Mouse (Mus musculus) urinary bladder, adult 2 months (tissue): ENCODE results near the gene Pdk1. TPM values are rescaled to one million over a fixed set of nuclear protein-coding genes. Genes with fewer than 3 reads are reported as not detected.
A peak's percentile ranks its signal among the peaks of the same experiment; 100 is the strongest.
"Not testable (repeated sequence)": the region's sequence is repeated elsewhere in the genome, so short reads cannot be mapped to it uniquely, and the experiment has no call there.

Source experiments
- DNase-seq: peaks from one replicate; pipeline ENCODE4 v3.0.0; 2022; ENCODE audit warnings: low spot score
- polyA plus RNA-seq: library from polyadenylated mRNA; depleted of rRNA; stranded (reverse); fragments of >200 nt; gene quantifications from 2 replicates; pipeline ENCODE4 v1.2.3, GENCODE M21; 2012; rRNA removed

Gene Pdk1
- 26.4 and 28.3 TPM in 2 replicates for polyA plus RNA-seq

- DNase-seq: peak; percentile 97
Measured at GRCm38 (mm10) chr2:71872801-71873443, at the start of gene Pdk1. Gene Pdk1 (plus strand): TSS chr2:71873224.

GRCm38 (mm10) chr2:71824146-71824545, 48.9 kb upstream of the Pdk1 start:
- no peak for DNase-seq

GRCm38 (mm10) chr2:71827711-71828110, 45.3 kb upstream of the Pdk1 start:
- DNase-seq: no peak

DNA sequence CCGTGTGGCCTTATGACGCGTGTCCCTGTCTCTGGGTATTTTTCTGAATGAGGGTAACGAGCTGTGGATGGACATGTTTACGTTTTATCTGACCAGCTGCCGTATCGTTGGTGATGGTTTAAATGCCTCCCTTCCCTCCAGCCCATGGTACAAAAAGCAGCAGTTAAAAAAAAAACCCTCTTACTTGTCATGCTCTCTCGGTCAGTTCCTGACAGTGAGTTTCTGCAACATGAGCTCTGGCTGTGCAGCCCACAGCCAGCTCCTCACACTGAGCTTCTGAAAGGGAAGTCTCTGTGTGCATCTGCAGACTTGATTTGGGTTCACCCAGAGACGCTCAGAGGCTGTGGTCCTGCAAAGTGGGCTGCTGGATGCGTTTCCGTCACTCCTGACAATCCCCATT, 44.1 kb upstream of the Pdk1 start:
- no peak for DNase-seq

GRCm38 (mm10) chr2:71833626-71834025, 39.4 kb upstream of the Pdk1 start:
- no peak for DNase-seq

DNA sequence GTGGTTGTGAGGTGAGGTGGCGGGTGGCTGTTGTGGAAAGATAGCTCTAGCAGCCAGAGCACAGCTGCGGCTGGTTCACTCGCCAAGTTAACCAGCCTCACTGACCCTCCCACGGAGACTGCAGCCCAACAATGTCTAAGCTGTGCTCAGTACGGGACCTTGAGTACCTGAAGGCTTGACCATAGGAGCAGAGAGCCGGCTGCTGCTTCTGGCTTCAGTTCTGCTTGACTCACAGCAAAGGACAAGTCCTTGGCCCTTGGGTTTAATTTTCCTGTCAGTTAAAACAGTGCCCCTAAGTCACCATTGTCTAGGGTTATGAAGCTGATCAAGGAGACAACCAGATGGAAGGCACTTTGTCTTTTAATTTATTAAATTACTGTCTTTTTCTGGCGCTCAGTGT, 38.7 kb upstream of the Pdk1 start:
- DNase-seq: no peak

- no peak for DNase-seq
Measured at GRCm38 (mm10) chr2:71835556-71835955, 37.5 kb upstream of the Pdk1 start.

GRCm38 (mm10) chr2:71836232-71836631, 36.8 kb upstream of the Pdk1 start:
- DNase-seq: no peak

DNA sequence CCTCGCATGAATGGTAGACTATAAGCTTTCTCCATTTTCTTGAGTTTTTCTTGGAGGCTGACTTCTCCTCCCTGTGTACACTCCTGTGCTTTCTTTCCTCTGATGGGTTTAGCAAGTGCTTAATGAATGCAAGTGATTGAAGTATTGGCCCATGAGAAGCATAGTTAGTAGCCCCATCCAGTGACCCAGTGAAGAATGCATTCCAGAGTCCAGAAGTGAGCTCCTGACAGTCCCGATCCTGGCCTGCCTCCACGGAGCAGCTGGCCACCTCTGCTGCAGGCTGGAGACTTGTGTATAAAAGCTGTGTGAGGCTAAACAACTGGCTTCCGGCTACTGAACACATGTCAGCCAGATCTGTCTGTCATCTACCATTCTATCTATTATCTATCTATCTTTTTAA, 35.8 kb upstream of the Pdk1 start:
- DNase-seq: no peak

DNA sequence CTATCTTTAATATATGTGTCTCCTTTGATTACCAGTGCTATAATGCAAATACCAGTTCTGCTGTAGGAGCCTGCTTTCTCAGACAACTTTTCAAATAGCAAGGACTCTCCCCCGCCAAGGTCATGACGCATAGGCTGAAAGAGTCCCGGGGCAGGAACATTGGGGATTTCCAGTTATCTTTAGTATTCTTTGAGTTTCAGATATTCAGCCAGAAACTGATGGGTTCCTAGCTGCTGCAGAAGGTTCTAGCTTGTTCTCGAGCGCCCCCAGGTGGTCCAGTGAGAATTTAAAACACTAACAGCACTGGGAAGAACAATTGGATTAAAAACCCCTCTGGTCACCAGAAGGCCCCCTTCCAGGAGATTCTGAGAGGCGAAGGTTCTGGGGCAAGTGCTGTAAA, 35.2 kb upstream of the Pdk1 start:
- DNase-seq: peak; percentile 37

DNA sequence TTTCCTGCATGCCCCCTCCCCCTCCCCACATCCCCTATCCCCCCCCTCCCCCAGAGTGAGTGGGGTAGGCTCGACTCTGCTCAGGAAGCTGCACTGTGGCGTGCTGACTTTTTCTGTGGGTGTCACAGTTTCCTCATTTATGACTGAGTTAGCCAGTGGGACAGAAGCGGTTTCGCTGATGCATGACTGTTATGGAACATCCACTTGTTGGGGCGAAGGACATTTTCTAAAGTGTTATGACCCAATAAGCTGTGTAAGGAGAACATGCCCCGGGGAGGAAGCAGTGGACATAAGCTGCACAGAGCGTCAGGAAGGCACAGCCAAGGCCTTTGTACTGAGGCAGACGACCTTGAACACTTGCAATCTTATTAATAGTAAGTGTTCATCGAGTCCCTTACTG, 29.7 kb upstream of the Pdk1 start:
- no peak for DNase-seq

- no peak for DNase-seq
Measured at GRCm38 (mm10) chr2:71844906-71845305, 28.1 kb upstream of the Pdk1 start.

DNA sequence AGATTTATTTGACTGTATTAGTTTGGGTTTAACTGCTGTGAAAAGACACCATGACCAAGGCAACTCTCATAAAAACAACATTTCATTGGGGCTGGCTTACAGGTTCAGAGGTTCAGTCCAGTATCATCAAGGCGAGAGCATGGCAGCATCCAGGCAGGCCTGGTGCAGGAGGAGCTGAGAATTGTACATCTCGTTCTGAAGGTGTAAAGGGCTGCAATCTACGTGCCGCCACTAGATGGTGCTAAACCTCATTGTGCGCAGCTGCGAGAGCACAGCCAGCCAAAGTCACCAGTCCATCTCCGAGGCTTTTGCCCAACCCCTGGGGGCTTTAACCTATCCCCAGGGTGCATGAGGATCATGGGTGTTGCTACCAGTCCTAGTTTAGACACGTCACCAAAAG, 20.9 kb upstream of the Pdk1 start:
- not testable (repeated sequence) for DNase-seq

GRCm38 (mm10) chr2:71855076-71855475, 17.9 kb upstream of the Pdk1 start:
- no peak for DNase-seq

- DNase-seq: no peak
Measured at GRCm38 (mm10) chr2:71863531-71864173, 9.4 kb upstream of the Pdk1 start.

DNA sequence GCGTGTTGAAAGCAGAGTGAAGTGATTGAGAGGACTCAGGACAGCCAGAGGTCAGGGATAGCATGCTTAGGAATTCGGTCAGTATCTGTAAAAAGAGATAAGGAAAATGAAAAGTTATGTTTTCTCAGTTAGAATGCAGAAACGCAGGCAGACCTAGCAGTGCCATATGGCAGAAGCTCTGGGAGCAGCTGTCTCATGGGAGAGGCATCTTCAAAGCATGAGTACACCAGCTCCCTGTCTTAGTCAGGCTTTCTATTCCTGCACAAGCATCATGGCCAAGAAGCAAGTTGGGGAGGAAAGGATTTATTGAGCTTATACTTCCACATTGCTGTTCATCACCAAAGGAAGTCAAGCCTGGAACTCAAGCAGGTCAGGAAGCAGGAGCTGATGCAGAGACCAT, 8.0 kb upstream of the Pdk1 start:
- no peak for DNase-seq

DNA sequence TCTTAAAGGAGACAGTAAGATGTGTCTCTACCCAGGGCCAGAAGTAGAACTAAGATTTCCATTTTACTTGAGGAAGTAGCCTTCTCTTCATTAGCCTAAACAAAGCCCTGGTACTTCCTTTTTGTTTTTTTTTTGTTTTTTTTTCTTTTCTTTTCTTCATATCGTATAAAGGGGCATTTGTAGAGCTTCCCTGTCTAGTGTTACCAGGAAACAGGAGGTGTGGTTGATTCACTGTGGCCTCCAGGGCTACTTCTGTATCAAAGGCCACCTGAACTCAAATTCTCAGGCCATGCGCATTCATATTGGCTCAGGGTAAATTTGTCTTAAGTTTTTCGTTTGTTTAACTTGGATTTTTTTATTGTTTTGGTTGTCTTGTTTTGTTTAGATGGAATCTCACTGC, 7.1 kb upstream of the Pdk1 start:
- DNase-seq: no peak

DNA sequence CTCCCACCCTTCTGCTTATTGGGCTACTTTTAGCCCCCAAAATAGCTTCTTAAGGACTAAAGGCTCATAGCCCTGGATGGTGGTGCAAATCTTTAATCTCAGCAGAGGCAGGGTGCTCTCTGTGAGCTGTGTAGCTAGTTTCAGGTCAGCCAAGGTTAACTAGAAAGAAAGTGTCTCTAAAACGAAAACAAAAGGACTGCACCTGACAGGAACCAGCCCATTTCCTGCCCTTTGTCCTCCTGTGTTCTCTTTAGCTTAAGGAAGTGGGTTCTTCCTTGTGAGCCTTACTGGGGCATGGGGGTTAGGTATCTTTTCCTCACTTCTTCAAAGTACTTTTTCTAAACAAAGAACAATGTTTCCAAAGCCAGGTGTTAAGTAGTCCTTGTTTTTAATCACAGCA, 6.5 kb upstream of the Pdk1 start:
- no peak for DNase-seq

- DNase-seq: no peak
Measured at GRCm38 (mm10) chr2:71867019-71867418, 6.0 kb upstream of the Pdk1 start.

DNA sequence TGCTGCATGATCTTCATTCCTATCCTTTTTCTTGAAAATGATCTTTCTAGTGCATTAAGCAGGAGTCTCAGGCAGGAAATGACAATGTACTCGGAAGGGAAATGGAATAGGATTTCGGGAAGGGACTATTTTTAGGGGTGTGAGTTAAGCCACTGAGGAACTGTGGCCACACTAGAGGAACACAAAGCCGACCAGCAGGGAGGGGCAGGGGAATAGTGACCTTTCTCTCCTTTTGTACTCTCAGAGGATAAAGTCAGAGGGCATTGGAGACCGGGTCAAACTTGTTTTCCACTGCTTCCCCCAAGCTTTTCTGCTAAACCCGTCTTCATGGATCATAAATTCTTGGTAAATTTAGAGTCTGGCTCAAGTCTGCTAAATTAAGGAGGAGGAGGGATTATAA, 5.5 kb upstream of the Pdk1 start:
- DNase-seq: no peak

- DNase-seq: no peak
Measured at GRCm38 (mm10) chr2:71868256-71868655, 4.8 kb upstream of the Pdk1 start.

GRCm38 (mm10) chr2:71872141-71872540, 883 bp upstream of the Pdk1 start:
- no peak for DNase-seq

DNA sequence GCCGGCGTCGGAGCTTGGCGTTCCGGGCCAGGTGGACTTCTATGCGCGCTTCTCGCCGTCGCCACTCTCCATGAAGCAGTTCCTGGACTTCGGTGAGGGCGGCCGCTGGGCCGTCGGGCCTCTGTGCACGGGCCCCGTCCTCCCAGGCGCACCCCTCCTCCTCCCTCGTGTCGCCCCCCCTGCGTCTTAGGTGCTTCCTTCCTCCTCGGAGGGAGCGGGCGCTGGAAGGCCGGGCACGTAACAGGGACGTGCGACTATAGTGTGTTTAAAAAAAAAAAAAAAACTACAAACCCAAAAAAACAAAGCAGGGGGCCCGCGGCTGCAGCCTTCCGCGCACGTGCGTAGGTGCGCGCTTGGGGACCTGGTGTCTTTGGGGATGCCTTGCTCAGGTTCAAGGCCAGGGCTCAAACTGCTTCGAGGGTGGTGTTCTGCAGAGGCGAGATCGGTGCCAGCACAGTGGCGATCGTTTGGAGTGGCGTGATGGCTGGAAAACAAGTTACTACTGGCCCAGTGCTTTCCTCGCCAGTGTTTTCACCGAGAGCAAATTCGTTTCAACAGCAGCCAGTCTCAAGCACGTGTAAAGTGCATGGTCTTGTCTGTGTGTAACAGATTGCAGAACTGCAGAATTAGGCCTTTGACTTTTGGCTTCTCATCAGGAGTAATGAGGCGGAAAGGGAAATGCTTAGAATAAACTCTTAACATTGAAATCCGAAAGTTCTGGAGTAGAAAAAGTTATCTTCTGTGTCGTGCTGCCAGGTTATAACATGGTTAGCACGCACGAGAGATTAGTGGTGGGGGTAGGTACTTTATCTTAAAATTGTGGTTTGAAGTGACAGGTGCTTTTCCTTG, 674 bp downstream of the Pdk1 start:
- no peak for DNase-seq
